Mouse (Mus musculus) myocyte (in vitro differentiated cells): ENCODE measurements around the gene Slc35c1. TPM values are rescaled to one million over a fixed set of nuclear protein-coding genes. Genes with fewer than 3 reads are reported as not detected.

ENCODE experiments used
- H3K27me3 ChIP-seq: one replicate; pipeline ENCODE4 v1.6.1; 2011; ENCODE audit not compliant: control insufficient read depth, insufficient read depth, insufficient read length
- H3K36me3 ChIP-seq: one replicate; pipeline ENCODE4 v1.6.1; 2011; ENCODE audit not compliant: control insufficient read depth, insufficient read depth
- H3K4me2 ChIP-seq: one replicate; pipeline ENCODE4 v1.6.1; 2011; ENCODE audit warnings: low read depth, control low read depth
- H3K4me3 ChIP-seq: one replicate; pipeline ENCODE4 v1.5.1; 2011; ENCODE audit warnings: mild to moderate bottlenecking, control low read depth, moderate library complexity
- H3K79me2 ChIP-seq: one replicate; pipeline ENCODE4 v1.6.1; 2011; ENCODE audit not compliant: control insufficient read depth, insufficient read depth
- H3ac ChIP-seq: one replicate; pipeline ENCODE4 v1.6.1; 2011; ENCODE audit not compliant: control insufficient read depth, insufficient read length
- CEBPB ChIP-seq: IDR thresholded peaks from 2 replicates; pipeline ENCODE4 v1.6.1; 2011; ENCODE audit warnings: mild to moderate bottlenecking, moderate library complexity; ENCODE audit not compliant: poor library complexity, insufficient read depth, severe bottlenecking
- E2F4 ChIP-seq: IDR thresholded peaks from one replicate; pipeline ENCODE4 v1.6.1; 2011; ENCODE audit warnings: mild to moderate bottlenecking, control low read depth, moderate library complexity; ENCODE audit not compliant: insufficient read depth
- MAX ChIP-seq: IDR thresholded peaks from one replicate; pipeline ENCODE4 v1.6.1; 2011; ENCODE audit warnings: low read depth, mild to moderate bottlenecking, control low read depth
- MYOD1 ChIP-seq, 3 experiments: IDR thresholded peaks; one replicate each; pipeline ENCODE4 v1.6.1; 2011; ENCODE audit warnings: control low read depth in 2 of 3, low read depth in 2 of 3, mild to moderate bottlenecking in 2 of 3, moderate library complexity in 1 of 3; ENCODE audit not compliant: insufficient read length in 2 of 3, control insufficient read depth in 1 of 3
- MYOG ChIP-seq, 3 experiments: IDR thresholded peaks; one replicate each; pipeline ENCODE4 v1.6.1; 2011; ENCODE audit warnings: control low read depth in 2 of 3, low read depth in 2 of 3, mild to moderate bottlenecking in 2 of 3; ENCODE audit not compliant: insufficient read length in 2 of 3, control insufficient read depth in 1 of 3, insufficient read depth in 1 of 3
- POLR2A ChIP-seq: IDR thresholded peaks from one replicate; pipeline ENCODE4 v1.6.1; 2011; ENCODE audit warnings: low read depth, mild to moderate bottlenecking, control low read depth, moderate library complexity; ENCODE audit not compliant: insufficient read length
- POLR2AphosphoS2 ChIP-seq: IDR thresholded peaks from one replicate; pipeline ENCODE4 v1.6.1; 2011; ENCODE audit warnings: low read depth, control low read depth; ENCODE audit not compliant: insufficient read length
- REST ChIP-seq: IDR thresholded peaks from one replicate; pipeline ENCODE4 v1.6.1; 2011; ENCODE audit warnings: mild to moderate bottlenecking, control low read depth, moderate library complexity; ENCODE audit not compliant: insufficient read depth, insufficient read length
- SRF ChIP-seq: IDR thresholded peaks from one replicate; pipeline ENCODE4 v1.6.1; 2011; ENCODE audit warnings: low read depth; ENCODE audit not compliant: control insufficient read depth, insufficient read length
- TCF12 ChIP-seq: IDR thresholded peaks from one replicate; pipeline ENCODE4 v1.6.1; 2011; ENCODE audit warnings: mild to moderate bottlenecking, control low read depth; ENCODE audit not compliant: poor library complexity, insufficient read depth, severe bottlenecking
- TCF3 ChIP-seq: IDR thresholded peaks from one replicate; pipeline ENCODE4 v1.6.1; 2011; ENCODE audit warnings: low read depth, control low read depth; ENCODE audit not compliant: insufficient read length
- USF1 ChIP-seq: IDR thresholded peaks from one replicate; pipeline ENCODE4 v1.6.1; 2011; ENCODE audit warnings: low read depth, mild to moderate bottlenecking, control low read depth, moderate library complexity
- polyA plus RNA-seq: library from polyadenylated mRNA; unstranded; fragments of >200 nt; fragmentation: generic; extraction: Trizol; gene quantifications from one replicate; pipeline ENCODE4 v1.2.1, GENCODE M21; 2012; ENCODE audit warnings: missing spikeins

Gene Slc35c1
- polyA plus RNA-seq, 1 experiment = 13.8 TPM

- peaks cover 11% of the 10 kb centered on the region for H3K79me2 ChIP-seq
- peak overlapping the region; percentile 82 for H3K4me2 ChIP-seq
- no peak for TF ChIP-seq TCF12
- no peak for TF ChIP-seq MAX
- no peak for TF ChIP-seq MYOD1 (IDR thresholded peaks at IDR 0.05; ENCODE audit: control insufficient read depth in 1 of 3, insufficient read length in 2 of 3, low read depth in 2 of 3)
- TF ChIP-seq POLR2AphosphoS2 = no peak
- TF ChIP-seq CEBPB = no peak
- no peak for TF ChIP-seq E2F4
- no peak for TF ChIP-seq USF1
- H3K27me3 ChIP-seq = no peaks in the 10 kb centered on the region
- H3K4me3 ChIP-seq = peak overlapping the region; percentile 41
- H3ac ChIP-seq = no peak overlapping the region
- no peaks in the 10 kb centered on the region for H3K36me3 ChIP-seq
These were observed 29.4 kb downstream of the Slc35c1 start for GRCm38 (mm10) chr2:92430723-92431541.

GRCm38 (mm10) chr2:92430089-92430488 lies 30.2 kb downstream of the Slc35c1 start:
- H3K36me3 ChIP-seq = no peaks in the 10 kb centered on the region
- no peak overlapping the region for H3K4me3 ChIP-seq
- no peak overlapping the region for H3K4me2 ChIP-seq
- H3ac ChIP-seq = no peak overlapping the region
- H3K27me3 ChIP-seq = no peaks in the 10 kb centered on the region
- peaks cover 11% of the 10 kb centered on the region for H3K79me2 ChIP-seq
- TF ChIP-seq TCF3 = no peak

GRCm38 (mm10) chr2:92427882-92428281 lies 32.5 kb downstream of the Slc35c1 start:
- no peak overlapping the region for H3K4me2 ChIP-seq
- H3K27me3 ChIP-seq = no peaks in the 10 kb centered on the region
- H3ac ChIP-seq = no peak overlapping the region
- no peak overlapping the region for H3K4me3 ChIP-seq
- no peak for TF ChIP-seq MAX
- no peak for TF ChIP-seq SRF
- no peak for TF ChIP-seq TCF12
- no peak for TF ChIP-seq REST
- TF ChIP-seq MYOD1 (IDR thresholded peaks at IDR 0.05; ENCODE audit: control insufficient read depth in 1 of 3, insufficient read length in 2 of 3, low read depth in 2 of 3) = no peak
- no peak for TF ChIP-seq CEBPB
- TF ChIP-seq E2F4 = no peak
- TF ChIP-seq MYOG (IDR thresholded peaks at IDR 0.05; ENCODE audit: control insufficient read depth in 1 of 3, insufficient read depth in 1 of 3, insufficient read length in 2 of 3, low read depth in 2 of 3) = no peak
- no peak for TF ChIP-seq TCF3
- no peak for TF ChIP-seq POLR2AphosphoS2
- no peak for TF ChIP-seq USF1
- TF ChIP-seq POLR2A = no peak
- H3K79me2 ChIP-seq = peaks cover 11% of the 10 kb centered on the region
- H3K36me3 ChIP-seq = peaks cover 4% of the 10 kb centered on the region

GRCm38 (mm10) chr2:92426426-92426825 lies 33.9 kb downstream of the Slc35c1 start:
- Histone ChIP-seq H3ac (no peak overlapping the region), H3K27me3 (no peaks in the 10 kb centered on the region), H3K79me2 (peaks cover 6% of the 10 kb centered on the region), H3K36me3 (peaks cover 11% of the 10 kb centered on the region), H3K4me3 (no peak overlapping the region), H3K4me2 (no peak overlapping the region)
- TF ChIP-seq SRF = no peak
- no peak for TF ChIP-seq POLR2AphosphoS2
- no peak for TF ChIP-seq E2F4
- no peak for TF ChIP-seq USF1

GRCm38 (mm10) chr2:92425366-92425765 lies 35.0 kb downstream of the Slc35c1 start:
- no peak overlapping the region for H3K4me2 ChIP-seq
- no peak overlapping the region for H3K4me3 ChIP-seq
- no peak for TF ChIP-seq POLR2AphosphoS2
- no peak for TF ChIP-seq SRF
- no peak for TF ChIP-seq MAX
- TF ChIP-seq TCF3 = no peak
- TF ChIP-seq USF1 = no peak
- no peak for TF ChIP-seq E2F4
- no peak for TF ChIP-seq MYOG (IDR thresholded peaks at IDR 0.05; ENCODE audit: control insufficient read depth in 1 of 3, insufficient read depth in 1 of 3, insufficient read length in 2 of 3, low read depth in 2 of 3)
- no peak for TF ChIP-seq CEBPB
- H3K79me2 ChIP-seq = peaks cover 6% of the 10 kb centered on the region
- peaks cover 20% of the 10 kb centered on the region for H3K36me3 ChIP-seq
- H3K27me3 ChIP-seq = no peaks in the 10 kb centered on the region
- H3ac ChIP-seq = no peak overlapping the region
